Mouse (Mus musculus): ENCODE results near the gene Hoxa4. TPM values are rescaled to one million over a fixed set of nuclear protein-coding genes. Genes with fewer than 3 reads are reported as not detected.

Hoxa4 gene
- polyA plus RNA-seq, 1 experiment from 2014 or later, result 2.5 TPM

GRCm38 (mm10) chr6:52209685-52210046 is 18.1 kb upstream of the Hoxa4 start:
- Histone ChIP-seq H3K27ac (replicated peaks) (peak overlapping the region; percentile 40), H3K36me3 (ENCODE audit: control insufficient read depth, insufficient read depth, low read length) (no peaks in the 10 kb centered on the region), H3K4me1 (replicated peaks; ENCODE audit: control insufficient read depth, insufficient read depth) (no peaks in the 10 kb centered on the region), H3K9me3 (ENCODE audit: control insufficient read depth, low read length) (no peaks in the 10 kb centered on the region), H3K27me3 (ENCODE audit: control insufficient read depth, insufficient read depth, low read length) (peaks cover 12% of the 10 kb centered on the region; the same call in 1 of the 2 replicates), H3K4me3 (ENCODE audit: low read depth, low read length) (peak overlapping the region; percentile 42), H3K4me2 (replicated peaks; ENCODE audit: low read depth) (peak overlapping the region; percentile 76), H3K9ac (ENCODE audit: low read length) (peak overlapping the region; percentile 53)
- no peak for TF ChIP-seq EP300 (optimal IDR thresholded peaks at IDR 0.05)
- TF ChIP-seq CTCF (IDR thresholded peaks at IDR 0.05; ENCODE audit: low read depth), result no peak
- ATAC-seq (ENCODE audit: low FRiP score, low TSS enrichment) (no peak), DNase-seq (ENCODE audit: low spot score) (no peak)
- WGBS, result 35% methylated on average over 12 of the region's 12 CpGs

DNA sequence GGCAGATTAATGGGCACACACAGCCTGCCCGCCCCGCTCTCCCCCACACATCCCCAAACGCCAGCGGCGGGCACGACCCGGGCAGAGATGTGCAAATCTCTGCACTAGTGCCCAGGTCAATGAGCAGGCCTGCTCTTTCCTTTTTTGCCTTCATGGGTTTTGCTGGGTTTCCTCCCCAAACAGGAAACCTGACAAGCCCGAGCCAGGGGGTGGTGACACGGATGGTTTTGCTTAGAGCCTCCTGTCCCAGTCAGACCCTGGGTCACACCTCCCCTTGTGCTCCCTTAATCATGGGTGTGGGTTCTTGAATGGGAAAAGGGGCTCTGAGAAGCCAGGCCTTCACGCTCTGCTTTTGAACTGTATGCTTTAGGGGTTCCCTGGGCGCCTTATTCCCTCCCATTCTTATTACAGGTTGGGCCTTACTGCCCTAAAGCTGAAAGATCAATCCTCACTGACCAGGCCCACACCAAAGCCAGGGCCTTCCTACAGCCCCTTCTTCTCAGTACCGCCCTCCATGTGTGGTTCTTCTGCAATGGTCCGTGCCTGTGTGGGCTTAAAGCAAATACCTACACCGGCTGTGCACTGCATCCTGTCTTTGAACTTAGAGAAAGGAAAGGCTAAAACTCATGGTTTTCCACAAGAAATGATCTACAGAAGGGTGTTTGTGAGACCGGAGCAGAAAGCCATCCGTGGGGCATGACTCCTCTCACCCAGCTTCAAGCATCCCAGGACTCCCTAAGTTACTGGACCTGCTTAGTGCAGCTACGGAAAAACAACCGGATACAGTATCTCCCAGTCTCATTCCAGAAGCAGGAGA is 17.5 kb upstream of the Hoxa4 start:
- peak overlapping the region; percentile 78 for H3K27ac ChIP-seq (replicated peaks)
- 17% methylated on average over 18 of the region's 18 CpGs for WGBS

GRCm38 (mm10) chr6:52208072-52208867 is 16.7 kb upstream of the Hoxa4 start, which contains the start of gene Hoxa6:
Gene Hoxa6, minus strand, starts transcription at chr6:52208722.
- WGBS, result 5% methylated on average over 47 of the region's 47 CpGs
- ATAC-seq (ENCODE audit: low FRiP score, low TSS enrichment), result no peak

More for the DNA sequence above, 17.5 kb upstream of the Hoxa4 start:
- H3K4me1 ChIP-seq (replicated peaks; ENCODE audit: control insufficient read depth, insufficient read depth), result no peaks in the 10 kb centered on the region
- TF ChIP-seq EP300 (optimal IDR thresholded peaks at IDR 0.05) (no peak), CTCF (IDR thresholded peaks at IDR 0.05; ENCODE audit: low read depth) (no peak)
- H3K9me3 ChIP-seq (ENCODE audit: control insufficient read depth, low read length), result no peaks in the 10 kb centered on the region
- ATAC-seq (ENCODE audit: low FRiP score, low TSS enrichment) (no peak), DNase-seq (ENCODE audit: low spot score) (no peak)
- peaks cover 8% of the 10 kb centered on the region; the same call in 1 of the 2 replicates for H3K27me3 ChIP-seq (ENCODE audit: control insufficient read depth, insufficient read depth, low read length)
- peak overlapping the region; percentile 42 for H3K4me3 ChIP-seq (ENCODE audit: low read depth, low read length)
- H3K4me2 ChIP-seq (replicated peaks; ENCODE audit: low read depth), result peak overlapping the region; percentile 76
- H3K9ac ChIP-seq (ENCODE audit: low read length), result peak overlapping the region; percentile 53
- H3K36me3 ChIP-seq (ENCODE audit: control insufficient read depth, insufficient read depth, low read length), result no peaks in the 10 kb centered on the region

GRCm38 (mm10) chr6:52207684-52207976 is 16.1 kb upstream of the Hoxa4 start:
- Histone ChIP-seq H3K27ac (replicated peaks) (peak overlapping the region; percentile 49), H3K9ac (ENCODE audit: low read length) (no peak overlapping the region), H3K4me2 (replicated peaks; ENCODE audit: low read depth) (peak overlapping the region; percentile 76), H3K4me3 (ENCODE audit: low read depth, low read length) (peak overlapping the region; percentile 1; the same call in 1 of the 2 replicates), H3K4me1 (replicated peaks; ENCODE audit: control insufficient read depth, insufficient read depth) (no peaks in the 10 kb centered on the region), H3K27me3 (ENCODE audit: control insufficient read depth, insufficient read depth, low read length) (peaks cover 7% of the 10 kb centered on the region; the same call in 1 of the 2 replicates), H3K9me3 (ENCODE audit: control insufficient read depth, low read length) (no peaks in the 10 kb centered on the region), H3K36me3 (ENCODE audit: control insufficient read depth, insufficient read depth, low read length) (no peaks in the 10 kb centered on the region)
- ATAC-seq (ENCODE audit: low FRiP score, low TSS enrichment) (no peak), DNase-seq (ENCODE audit: low spot score) (no peak)
- TF ChIP-seq EP300 (optimal IDR thresholded peaks at IDR 0.05) (no peak), CTCF (IDR thresholded peaks at IDR 0.05; ENCODE audit: low read depth) (no peak)

More at GRCm38 (mm10) chr6:52208072-52208867, 16.7 kb upstream of the Hoxa4 start, which contains the start of gene Hoxa6:
- DNase-seq (ENCODE audit: low spot score), result no peak
- TF ChIP-seq CTCF (IDR thresholded peaks at IDR 0.05; ENCODE audit: low read depth), result no peak
- no peak for TF ChIP-seq EP300 (optimal IDR thresholded peaks at IDR 0.05)
- Histone ChIP-seq H3K36me3 (ENCODE audit: control insufficient read depth, insufficient read depth, low read length) (no peaks in the 10 kb centered on the region), H3K27ac (replicated peaks) (peak within 1 kb of the TSS; percentile 78), H3K9ac (ENCODE audit: low read length) (peak within 1 kb of the TSS; percentile 53), H3K4me2 (replicated peaks; ENCODE audit: low read depth) (peak within 1 kb of the TSS; percentile 76), H3K4me3 (ENCODE audit: low read depth, low read length) (peak within 1 kb of the TSS; percentile 42), H3K9me3 (ENCODE audit: control insufficient read depth, low read length) (no peaks in the 10 kb centered on the region), H3K27me3 (ENCODE audit: control insufficient read depth, insufficient read depth, low read length) (peaks cover 8% of the 10 kb centered on the region; the same call in 1 of the 2 replicates), H3K4me1 (replicated peaks; ENCODE audit: control insufficient read depth, insufficient read depth) (no peaks in the 10 kb centered on the region)

DNA sequence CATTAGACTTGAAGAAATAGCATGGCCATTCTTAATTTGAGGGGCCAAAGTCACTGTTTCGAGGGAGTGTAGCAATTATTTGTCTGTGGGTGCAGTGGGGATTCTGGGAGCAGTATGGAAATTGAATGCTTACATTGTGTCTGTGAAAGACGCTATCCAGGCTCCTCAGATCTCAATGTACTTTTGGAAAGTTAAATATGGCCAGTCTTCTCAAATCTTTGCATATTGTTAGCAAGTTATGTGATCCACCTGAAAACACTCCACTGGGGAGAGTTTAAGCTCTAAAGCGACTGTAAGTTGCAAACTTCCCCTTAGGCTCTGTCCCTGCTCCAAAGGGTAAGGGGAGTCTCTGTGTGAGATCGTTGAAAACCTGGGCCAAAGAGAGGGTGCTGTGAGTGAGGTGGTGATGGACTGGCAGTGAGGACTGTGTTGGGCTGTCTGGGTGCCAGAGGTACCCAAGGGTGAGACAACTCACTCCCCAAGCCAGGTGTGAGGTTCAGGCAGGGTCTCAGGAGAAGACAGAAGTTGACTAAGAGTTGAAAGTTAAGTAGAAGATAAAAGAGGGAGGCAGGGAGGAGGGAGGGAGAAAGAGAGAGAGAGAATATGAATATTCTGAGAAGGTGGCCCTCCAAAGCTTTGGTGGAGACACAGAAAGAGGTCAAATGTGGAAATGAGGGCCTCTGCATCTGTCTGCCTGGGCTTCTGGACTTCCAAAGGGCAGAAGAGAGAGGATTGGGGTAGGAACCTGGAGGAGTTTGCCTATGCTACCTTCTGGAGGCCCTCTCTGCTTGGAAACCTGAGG is 15.5 kb upstream of the Hoxa4 start:
- peak overlapping the region; percentile 1; the same call in 1 of the 2 replicates for H3K4me3 ChIP-seq (ENCODE audit: low read depth, low read length)
- H3K4me1 ChIP-seq (replicated peaks; ENCODE audit: control insufficient read depth, insufficient read depth), result no peaks in the 10 kb centered on the region

More for the DNA sequence above, 15.5 kb upstream of the Hoxa4 start:
- no peak for DNase-seq (ENCODE audit: low spot score)
- Histone ChIP-seq H3K27ac (replicated peaks) (peak overlapping the region; percentile 49), H3K4me2 (replicated peaks; ENCODE audit: low read depth) (peak overlapping the region; percentile 76), H3K9me3 (ENCODE audit: control insufficient read depth, low read length) (no peaks in the 10 kb centered on the region), H3K27me3 (ENCODE audit: control insufficient read depth, insufficient read depth, low read length) (peaks cover 5% of the 10 kb centered on the region; the same call in 1 of the 2 replicates), H3K9ac (ENCODE audit: low read length) (no peak overlapping the region), H3K36me3 (ENCODE audit: control insufficient read depth, insufficient read depth, low read length) (no peaks in the 10 kb centered on the region)
- TF ChIP-seq CTCF (IDR thresholded peaks at IDR 0.05; ENCODE audit: low read depth) (no peak), EP300 (optimal IDR thresholded peaks at IDR 0.05) (no peak)
- ATAC-seq (ENCODE audit: low FRiP score, low TSS enrichment), result no peak
- 24% methylated on average over 4 of the region's 4 CpGs for WGBS

All from stomach, postnatal 0 days (tissue).